Mouse (Mus musculus): ENCODE data around the gene Tnpo1. TPM values are rescaled to one million over a fixed set of nuclear protein-coding genes. Genes with fewer than 3 reads are reported as not detected.

Gene Tnpo1
- total RNA-seq, 1 experiment from 2014 or later, result 97.8 TPM

DNA sequence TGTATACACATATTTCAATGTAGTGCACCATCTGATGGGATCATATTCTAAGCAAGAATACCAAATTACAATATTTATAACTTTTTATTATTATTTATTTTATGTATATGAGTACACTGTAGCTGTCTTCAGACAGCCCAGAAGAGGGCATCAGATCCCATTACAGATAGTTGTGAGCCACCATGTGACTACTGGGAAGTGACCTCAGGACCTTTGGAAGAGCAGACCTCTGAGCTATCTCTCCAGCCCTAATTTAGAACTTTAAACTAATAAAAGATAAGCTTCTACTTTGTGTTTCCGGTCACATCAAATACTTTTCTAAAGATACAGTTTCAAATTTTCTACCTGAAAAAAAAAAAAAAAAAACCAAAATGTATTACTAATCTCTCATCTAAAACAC lies 117.1 kb downstream of the Tnpo1 start:
- ATAC-seq (ENCODE audit: extremely low read depth, insufficient number of reproducible peaks, low FRiP score, poor library complexity, severe bottlenecking), result no peak

DNA sequence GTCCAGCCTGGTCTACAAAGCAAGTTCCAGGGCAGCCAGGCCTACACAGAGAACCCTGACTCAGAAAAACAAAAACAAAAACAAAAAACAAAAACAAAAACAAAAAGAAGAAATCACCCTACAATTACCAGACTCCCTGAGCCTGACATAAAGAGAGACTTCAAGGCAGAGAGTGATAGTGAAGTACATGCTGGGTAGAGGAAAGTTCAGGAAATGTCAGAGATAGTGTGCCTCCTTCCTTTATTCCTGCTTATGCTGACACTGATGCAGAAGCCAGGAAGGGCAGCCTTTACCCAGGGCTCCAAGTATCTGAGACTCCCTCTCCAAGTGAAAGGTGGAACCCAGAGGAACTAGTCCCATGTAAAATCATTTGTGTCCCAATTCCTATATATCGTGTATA lies 121.7 kb downstream of the Tnpo1 start:
- no peak for ATAC-seq (ENCODE audit: extremely low read depth, insufficient number of reproducible peaks, low FRiP score, poor library complexity, severe bottlenecking)

DNA sequence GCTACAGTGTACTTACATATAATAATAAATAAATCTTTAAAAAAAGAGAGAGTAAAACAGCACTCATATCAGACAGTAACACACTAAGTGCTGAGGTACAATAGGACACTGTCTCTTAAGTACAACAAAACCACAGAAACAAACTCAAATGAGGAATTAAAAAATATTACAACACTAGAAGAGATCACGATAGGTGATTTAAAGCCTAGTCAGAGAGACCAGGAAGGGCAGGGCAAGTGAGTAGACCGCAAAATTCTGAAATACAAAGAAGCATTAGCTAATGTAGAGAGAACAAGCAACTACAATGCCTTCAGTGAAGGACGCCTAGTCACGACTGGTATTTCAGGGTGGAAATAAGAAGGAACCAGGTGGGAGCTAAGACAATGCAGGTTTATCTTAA lies 122.5 kb downstream of the Tnpo1 start:
- peak; percentile 87 for ATAC-seq (ENCODE audit: extremely low read depth, insufficient number of reproducible peaks, low FRiP score, poor library complexity, severe bottlenecking)

DNA sequence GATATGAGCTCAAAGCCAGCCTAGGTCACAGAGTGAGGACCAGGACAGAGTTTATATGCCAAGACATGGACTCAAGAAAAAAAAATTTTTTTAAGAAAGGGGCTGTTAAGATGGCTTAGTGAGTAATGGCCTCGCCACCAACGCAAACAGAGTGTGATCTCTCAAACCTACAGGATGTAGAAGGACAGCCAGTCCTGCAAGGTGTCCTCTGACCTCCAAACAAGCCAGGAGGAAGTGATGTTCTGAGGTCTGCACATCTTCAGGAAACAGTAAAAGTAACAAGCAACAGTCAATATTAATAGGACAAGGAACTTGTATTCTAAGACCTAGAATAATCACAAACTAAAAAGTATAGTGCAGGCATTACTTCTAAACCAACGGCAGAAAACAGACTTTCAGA lies 123.2 kb downstream of the Tnpo1 start:
- ATAC-seq (ENCODE audit: extremely low read depth, insufficient number of reproducible peaks, low FRiP score, poor library complexity, severe bottlenecking), result no peak

DNA sequence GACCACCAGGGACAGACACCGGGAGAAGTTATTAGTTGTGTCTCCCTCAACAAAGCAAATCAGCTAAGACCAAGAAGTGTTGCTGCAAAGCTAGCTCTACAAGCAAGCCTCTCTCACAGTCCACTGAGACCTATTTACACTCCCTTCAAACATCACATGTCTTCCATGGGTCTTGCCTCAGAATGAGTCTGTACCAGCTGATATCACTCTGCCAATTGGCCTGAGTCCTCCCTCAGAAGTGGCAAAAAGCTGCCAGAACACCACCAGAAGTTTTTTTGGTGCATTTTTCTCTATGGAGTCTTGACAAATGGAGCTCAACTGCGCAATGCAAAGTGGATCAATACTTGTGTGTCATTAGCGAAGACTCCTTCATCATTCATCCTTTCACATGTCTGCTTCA lies 130.7 kb downstream of the Tnpo1 start:
- ATAC-seq (ENCODE audit: extremely low read depth, insufficient number of reproducible peaks, low FRiP score, poor library complexity, severe bottlenecking), result no peak

DNA sequence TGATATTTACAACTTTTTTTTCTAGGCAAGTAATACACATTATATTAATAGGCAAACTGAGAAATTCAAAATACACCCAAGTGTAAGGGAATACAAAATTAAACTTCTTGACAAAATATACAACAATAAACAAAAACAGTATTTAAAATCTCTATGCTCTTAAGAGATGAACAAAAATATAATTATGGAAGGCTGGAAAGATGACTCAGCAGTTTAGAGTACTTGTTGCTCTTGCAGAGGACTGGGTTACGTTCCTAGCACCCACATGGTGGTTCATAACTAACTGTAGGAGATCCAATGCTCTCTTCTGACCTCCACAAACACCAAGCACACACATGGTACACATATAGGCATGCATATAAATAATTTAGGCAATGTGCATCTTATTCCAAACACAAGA lies 133.3 kb downstream of the Tnpo1 start:
- no peak for ATAC-seq (ENCODE audit: extremely low read depth, insufficient number of reproducible peaks, low FRiP score, poor library complexity, severe bottlenecking)

GRCm38 (mm10) chr13:98791693-98792092 lies 134.5 kb downstream of the Tnpo1 start:
- no peak for ATAC-seq (ENCODE audit: extremely low read depth, insufficient number of reproducible peaks, low FRiP score, poor library complexity, severe bottlenecking)

Other genes starting within 250 kb of the Tnpo1 start
- not detected in 2 replicates for gene Tmem171, start 231.6 kb downstream of the Tnpo1 start, total RNA-seq (2017)
- gene Fcho2, start 110.9 kb downstream of the Tnpo1 start, total RNA-seq (2017), result 81.6 and 93.2 TPM in 2 replicates
- gene 1700024P04Rik, start 58.2 kb upstream of the Tnpo1 start, total RNA-seq (2017), result not detected in 2 replicates